Mouse (Mus musculus) heart, embryonic 12.5 days (tissue): ENCODE data around the gene Dgcr2. TPM values are rescaled to one million over a fixed set of nuclear protein-coding genes. Genes with fewer than 3 reads are reported as not detected.

ENCODE experiments used
- ATAC-seq: fragments of 200-750 bp; cut with Nextera tagmentation; 2 replicates; pipeline ENCODE4 v1.8.0; 2017; ENCODE audit warnings: moderate TSS enrichment, moderate library complexity; ENCODE audit not compliant: insufficient number of reproducible peaks, low FRiP score
- H3K27ac ChIP-seq: fragments of 300-500 bp; sonication (generic); 2 replicates; pipeline ENCODE4 v1.5.1; 2016; ENCODE audit warnings: mild to moderate bottlenecking, moderate library complexity; ENCODE audit not compliant: poor library complexity, severe bottlenecking
- H3K27me3 ChIP-seq: fragments of 300-500 bp; sonication (generic); replicated peaks from 2 replicates; pipeline ENCODE4 v1.6.1; 2016; ENCODE audit warnings: mild to moderate bottlenecking, moderate library complexity
- H3K36me3 ChIP-seq: fragments of 300-500 bp; sonication (generic); 2 replicates; pipeline ENCODE4 v1.6.1; 2016; ENCODE audit warnings: mild to moderate bottlenecking, moderate library complexity
- H3K4me1 ChIP-seq: fragments of 300-500 bp; sonication (generic); replicated peaks from 2 replicates; pipeline ENCODE4 v1.6.1; 2016; ENCODE audit warnings: mild to moderate bottlenecking
- H3K4me2 ChIP-seq: fragments of 300-500 bp; sonication (generic); 2 replicates; pipeline ENCODE4 v1.6.1; 2016; ENCODE audit warnings: mild to moderate bottlenecking, moderate library complexity
- H3K4me3 ChIP-seq: fragments of 300-500 bp; sonication (generic); 2 replicates; pipeline ENCODE4 v1.5.1; 2016; ENCODE audit warnings: mild to moderate bottlenecking
- H3K9ac ChIP-seq: fragments of 300-500 bp; sonication (generic); 2 replicates; pipeline ENCODE4 v1.6.1; 2016; ENCODE audit warnings: mild to moderate bottlenecking, moderate library complexity
- H3K9me3 ChIP-seq: fragments of 300-500 bp; sonication (generic); replicated peaks from 2 replicates; pipeline ENCODE4 v1.6.1; 2016; ENCODE audit warnings: mild to moderate bottlenecking, moderate library complexity
- WGBS: fragments of 180-500 bp; shearing (Covaris S2); methylation state at CpG from one replicate; pipeline ENCODE4 v1.1.7; 2016; 5-methylcytosine and 5-hydroxymethylcytosine counted together
- polyA plus RNA-seq: library from polyadenylated mRNA; unstranded; fragments of >200 nt; fragmentation: Nextera tagmentation; extraction: Ambion mirVana; gene quantifications from 2 replicates; pipeline ENCODE4 v1.2.1, GENCODE M21; 2016

The Dgcr2 gene
- polyA plus RNA-seq, 1 experiment from 2014 or later, result 54.5 TPM

GRCm38 (mm10) chr16:17831781-17832180, 66.6 kb downstream of the Dgcr2 start:
- H3K9me3 ChIP-seq, result no peaks in the 10 kb centered on the region
- no peak overlapping the region for H3K4me2 ChIP-seq
- 16% methylated on average over 11 of the region's 11 CpGs for WGBS
- H3K4me1 ChIP-seq, result peaks cover 16% of the 10 kb centered on the region
- ATAC-seq, result no peak
- no peak overlapping the region for H3K4me3 ChIP-seq
- H3K27ac ChIP-seq, result no peak overlapping the region
- no peak overlapping the region for H3K9ac ChIP-seq
- H3K27me3 ChIP-seq, result peaks cover 98% of the 10 kb centered on the region
- H3K36me3 ChIP-seq, result no peaks in the 10 kb centered on the region

DNA sequence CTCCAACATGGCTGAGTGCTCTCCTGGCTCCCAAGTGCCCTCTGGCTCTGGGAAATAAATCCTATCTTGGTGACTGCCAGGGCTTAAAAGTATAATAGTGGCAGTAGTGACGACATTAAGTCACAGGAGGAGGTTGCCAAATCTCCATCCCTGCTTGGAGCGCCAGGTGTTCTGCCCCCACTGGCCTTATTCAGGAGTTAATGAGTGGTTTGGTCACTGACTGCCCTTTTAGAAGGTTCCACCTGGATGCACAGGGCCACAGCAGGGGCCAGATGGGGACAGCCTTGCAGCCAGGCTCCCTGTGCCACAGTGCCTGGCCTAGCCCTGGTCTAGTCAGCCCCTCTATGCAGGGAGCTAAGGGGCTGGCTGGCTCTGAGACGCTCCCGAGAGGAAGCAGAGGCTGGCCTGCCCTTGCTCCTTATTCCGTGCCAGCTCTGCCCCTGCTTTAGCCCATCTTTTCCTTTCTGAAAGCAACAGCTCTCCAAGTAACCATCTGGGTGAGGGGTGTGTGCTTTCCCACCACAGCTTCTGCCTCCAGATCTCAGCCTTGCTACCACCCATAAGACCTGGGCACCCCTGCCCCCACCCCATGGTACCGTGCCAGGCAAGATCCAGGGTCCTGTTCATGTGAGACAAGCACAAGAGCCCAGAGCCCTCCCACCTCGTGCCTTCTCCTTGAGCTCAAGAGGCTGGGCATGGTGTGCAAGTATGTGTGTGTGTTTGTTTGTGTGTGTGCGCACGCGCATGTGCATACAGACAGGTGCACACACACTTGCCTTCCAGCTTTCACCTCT, 67.8 kb downstream of the Dgcr2 start:
- no peaks in the 10 kb centered on the region for H3K36me3 ChIP-seq
- H3K4me1 ChIP-seq, result peaks cover 16% of the 10 kb centered on the region
- 66% methylated on average over 10 of the region's 10 CpGs for WGBS
- H3K4me2 ChIP-seq, result no peak overlapping the region
- no peak overlapping the region for H3K4me3 ChIP-seq
- H3K9me3 ChIP-seq, result no peaks in the 10 kb centered on the region
- ATAC-seq, result no peak
- no peak overlapping the region for H3K9ac ChIP-seq
- no peak overlapping the region for H3K27ac ChIP-seq
- H3K27me3 ChIP-seq, result peaks cover 94% of the 10 kb centered on the region

GRCm38 (mm10) chr16:17828867-17829266, 69.5 kb downstream of the Dgcr2 start:
- Histone ChIP-seq H3K4me3 (no peak overlapping the region), H3K36me3 (no peaks in the 10 kb centered on the region), H3K4me2 (no peak overlapping the region), H3K9me3 (no peaks in the 10 kb centered on the region), H3K4me1 (peaks cover 12% of the 10 kb centered on the region), H3K9ac (no peak overlapping the region), H3K27ac (no peak overlapping the region), H3K27me3 (peaks cover 77% of the 10 kb centered on the region)
- ATAC-seq, result no peak
- WGBS, result 78% methylated on average over 3 of the region's 3 CpGs

- Histone ChIP-seq H3K27ac (no peak overlapping the region), H3K27me3 (peaks cover 72% of the 10 kb centered on the region), H3K9me3 (no peaks in the 10 kb centered on the region), H3K4me2 (no peak overlapping the region), H3K4me3 (no peak overlapping the region), H3K4me1 (peaks cover 6% of the 10 kb centered on the region), H3K36me3 (no peaks in the 10 kb centered on the region), H3K9ac (no peak overlapping the region)
- no peak for ATAC-seq
- WGBS, result 68% methylated on average over 2 of the region's 2 CpGs
Measured at GRCm38 (mm10) chr16:17828229-17828628, 70.1 kb downstream of the Dgcr2 start.

DNA sequence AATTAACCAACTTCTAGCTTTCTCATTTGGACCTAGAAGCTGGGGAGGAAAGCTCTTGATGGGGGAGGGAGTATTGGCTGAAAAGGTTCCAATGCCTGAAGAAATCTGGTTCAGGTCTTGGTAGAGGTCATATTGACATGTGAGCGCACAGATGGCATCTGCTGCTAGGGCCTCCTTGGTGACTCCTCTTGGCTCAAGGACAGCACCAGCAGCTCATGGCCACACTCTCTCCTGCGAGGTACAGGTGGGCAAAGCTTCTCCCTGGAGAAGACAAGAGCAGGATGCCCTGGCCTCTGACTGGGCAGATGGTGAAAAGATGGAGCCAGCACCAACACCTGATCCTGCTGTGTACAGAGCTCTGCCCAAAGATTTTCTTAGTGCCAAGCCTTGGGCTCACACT, 71.9 kb downstream of the Dgcr2 start:
- no peak for ATAC-seq
- 81% methylated on average over 2 of the region's 2 CpGs for WGBS
- no peaks in the 10 kb centered on the region for H3K9me3 ChIP-seq
- no peak overlapping the region for H3K27ac ChIP-seq
- H3K9ac ChIP-seq, result no peak overlapping the region
- peaks cover 64% of the 10 kb centered on the region for H3K27me3 ChIP-seq
- no peak overlapping the region for H3K4me2 ChIP-seq
- no peak overlapping the region for H3K4me3 ChIP-seq
- H3K4me1 ChIP-seq, result no peaks in the 10 kb centered on the region
- no peaks in the 10 kb centered on the region for H3K36me3 ChIP-seq

DNA sequence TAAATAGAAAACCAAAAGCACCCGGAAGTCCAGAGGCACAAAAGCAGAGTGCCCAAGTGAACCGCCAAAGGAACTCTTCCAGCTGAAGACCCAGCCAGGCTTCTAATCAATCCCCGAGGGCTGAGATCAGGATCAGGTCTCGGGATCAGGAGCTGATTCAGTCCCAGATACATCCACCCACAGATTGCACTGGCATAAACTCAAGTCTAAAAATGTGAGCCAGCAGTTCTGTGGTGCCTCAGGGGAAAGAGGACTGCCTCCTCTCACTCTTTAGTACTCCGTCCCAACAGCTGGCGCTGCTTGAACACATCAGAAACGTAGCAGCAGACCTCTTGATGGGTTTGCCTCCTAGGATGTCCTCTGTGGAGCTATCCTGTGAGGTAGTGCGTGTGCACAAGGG, 81.8 kb downstream of the Dgcr2 start:
- no peak overlapping the region for H3K9ac ChIP-seq

DNA sequence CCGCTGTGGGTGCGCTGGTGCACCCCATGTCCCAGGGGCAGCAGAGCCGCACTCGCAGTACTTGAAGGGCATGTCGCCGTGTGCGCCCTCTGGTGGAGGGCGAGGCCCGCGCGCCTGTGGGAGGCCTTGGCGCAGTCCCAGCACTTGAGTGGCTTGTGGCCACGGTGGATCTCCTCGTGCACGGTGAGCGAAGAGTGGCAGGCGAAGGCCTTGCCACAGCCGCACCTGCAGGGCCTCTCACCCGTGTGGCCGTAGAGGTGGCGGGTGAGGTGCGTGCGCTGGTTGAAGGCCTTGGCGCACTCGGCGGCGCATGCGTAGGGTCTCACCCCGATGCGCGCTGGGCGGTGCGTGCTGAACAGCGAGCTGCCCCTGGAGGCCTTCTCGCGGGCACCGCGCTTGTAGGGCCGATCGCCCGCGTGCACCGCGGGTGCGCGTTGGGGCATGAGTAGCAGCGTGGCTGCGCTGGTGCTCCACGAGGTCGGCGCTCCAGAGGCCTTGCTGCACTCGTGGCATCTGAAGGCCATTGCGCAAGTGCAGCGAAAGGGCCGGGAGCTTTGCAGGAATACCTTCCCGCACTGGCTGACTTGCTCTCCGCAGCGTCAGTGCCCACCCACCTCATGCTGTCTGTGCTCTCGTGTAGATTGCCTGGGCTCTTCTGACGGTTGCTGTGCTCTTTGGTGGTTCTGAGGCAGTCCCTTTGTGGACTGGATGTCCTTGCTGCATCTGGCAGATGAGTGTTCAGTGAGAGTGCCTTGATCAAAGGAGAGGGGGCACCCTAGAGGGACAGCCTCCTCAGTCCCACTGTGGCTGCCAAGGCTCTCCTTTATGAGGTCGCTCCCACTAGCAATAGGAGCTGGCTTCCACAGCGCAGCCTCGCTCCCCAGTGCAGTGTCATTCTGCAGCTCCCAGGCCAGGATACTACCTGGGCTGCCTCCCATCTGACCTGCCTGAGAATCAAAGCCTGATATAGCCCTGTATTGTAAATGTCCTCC, 82.7 kb downstream of the Dgcr2 start:
- no peaks in the 10 kb centered on the region for H3K36me3 ChIP-seq
- peak overlapping the region; percentile 55 for H3K4me3 ChIP-seq
- peaks cover 23% of the 10 kb centered on the region for H3K4me1 ChIP-seq
- ATAC-seq, result peak; percentile 83
- H3K4me2 ChIP-seq, result peak overlapping the region; percentile 84
- peak overlapping the region; percentile 73 for H3K9ac ChIP-seq
- H3K27me3 ChIP-seq, result peaks cover 40% of the 10 kb centered on the region
- WGBS, result 3% methylated on average over 63 of the region's 63 CpGs
- H3K9me3 ChIP-seq, result no peaks in the 10 kb centered on the region
- H3K27ac ChIP-seq, result no peak overlapping the region

More for the DNA sequence above, 81.8 kb downstream of the Dgcr2 start:
- Histone ChIP-seq H3K36me3 (no peaks in the 10 kb centered on the region), H3K27me3 (peaks cover 42% of the 10 kb centered on the region), H3K4me1 (peaks cover 21% of the 10 kb centered on the region), H3K27ac (no peak overlapping the region), H3K4me2 (no peak overlapping the region), H3K4me3 (no peak overlapping the region), H3K9me3 (no peaks in the 10 kb centered on the region)
- 79% methylated on average over 8 of the region's 8 CpGs for WGBS
- ATAC-seq, result no peak

- WGBS, result 29% methylated on average over 4 of the region's 4 CpGs
- no peaks in the 10 kb centered on the region for H3K36me3 ChIP-seq
- H3K4me3 ChIP-seq, result no peak overlapping the region
- ATAC-seq, result no peak
- H3K9ac ChIP-seq, result no peak overlapping the region
- no peaks in the 10 kb centered on the region for H3K9me3 ChIP-seq
- H3K27me3 ChIP-seq, result peaks cover 38% of the 10 kb centered on the region
- no peak overlapping the region for H3K4me2 ChIP-seq
- no peak overlapping the region for H3K27ac ChIP-seq
- H3K4me1 ChIP-seq, result peaks cover 36% of the 10 kb centered on the region
Measured at GRCm38 (mm10) chr16:17813173-17813572, 85.2 kb downstream of the Dgcr2 start.

DNA sequence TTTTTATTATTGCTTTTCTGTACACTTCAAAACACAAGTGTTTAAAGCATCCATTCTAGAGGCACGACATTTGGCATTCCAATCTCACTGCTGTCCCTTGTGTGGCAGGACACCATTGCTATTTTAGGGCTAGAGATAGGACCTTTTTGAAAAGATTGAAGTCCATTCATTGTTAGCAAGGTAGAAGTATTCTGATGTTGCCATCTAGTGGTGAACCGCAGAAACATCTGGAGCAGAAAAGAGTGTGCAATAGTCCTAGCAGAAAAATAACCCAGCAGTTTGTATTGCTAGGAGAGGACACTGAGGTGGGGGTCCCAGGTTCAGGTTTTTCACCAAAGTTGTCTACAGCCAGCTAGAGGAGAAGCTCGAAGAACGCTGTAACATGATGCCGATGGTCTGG, 86.2 kb downstream of the Dgcr2 start:
- Histone ChIP-seq H3K27ac (no peak overlapping the region), H3K9me3 (no peaks in the 10 kb centered on the region), H3K27me3 (peaks cover 36% of the 10 kb centered on the region), H3K4me3 (no peak overlapping the region), H3K36me3 (0 out of 2 replicates have a peak, but pooled peaks cover 3% of the 10 kb centered on the region), H3K4me2 (no peak overlapping the region), H3K4me1 (peaks cover 46% of the 10 kb centered on the region), H3K9ac (no peak overlapping the region)
- ATAC-seq, result no peak
- 5% methylated on average over 5 of the region's 5 CpGs for WGBS

GRCm38 (mm10) chr16:17809711-17810110, 88.7 kb downstream of the Dgcr2 start:
- Histone ChIP-seq H3K9ac (peak overlapping the region; percentile 18; the same call in 1 of the 2 replicates), H3K4me1 (peaks cover 53% of the 10 kb centered on the region), H3K27me3 (peaks cover 44% of the 10 kb centered on the region), H3K27ac (peak overlapping the region; percentile 41), H3K9me3 (no peaks in the 10 kb centered on the region), H3K4me3 (no peak overlapping the region), H3K4me2 (no peak overlapping the region), H3K36me3 (peaks cover 3% of the 10 kb centered on the region; the same call in 1 of the 2 replicates)
- 36% methylated on average over 7 of the region's 7 CpGs for WGBS
- peak; percentile 34 for ATAC-seq

- ATAC-seq, result no peak
- Histone ChIP-seq H3K27ac (peak overlapping the region; percentile 41; the same call in 1 of the 2 replicates), H3K4me2 (no peak overlapping the region), H3K27me3 (peaks cover 46% of the 10 kb centered on the region), H3K36me3 (peaks cover 3% of the 10 kb centered on the region; the same call in 1 of the 2 replicates), H3K9me3 (no peaks in the 10 kb centered on the region), H3K9ac (peak overlapping the region; percentile 18; the same call in 1 of the 2 replicates), H3K4me3 (no peak overlapping the region), H3K4me1 (peaks cover 59% of the 10 kb centered on the region)
- WGBS, result 75% methylated on average over 4 of the region's 4 CpGs
Measured at GRCm38 (mm10) chr16:17809125-17809524, 89.2 kb downstream of the Dgcr2 start.
